Mouse (Mus musculus) heart, postnatal 0 days (tissue): ENCODE results near the gene Grid1.

Experiments
- CTCF ChIP-seq: IDR thresholded peaks from 2 replicates; pipeline ENCODE4 v1.5.1; 2016; ENCODE audit warnings: antibody characterized with exemption, control low read depth, low read depth
- EP300 ChIP-seq: IDR thresholded peaks from 2 replicates; pipeline ENCODE4 v1.6.1; 2016; ENCODE audit warnings: antibody characterized with exemption, low read depth

- TF ChIP-seq CTCF (no peak), EP300 (no peak)
Measured at GRCm38 (mm10) chr14:34908366-34908765, 88.5 kb downstream of the Grid1 start.
